Mouse (Mus musculus): Measurements from ENCODE around the gene Pofut2.

DNA sequence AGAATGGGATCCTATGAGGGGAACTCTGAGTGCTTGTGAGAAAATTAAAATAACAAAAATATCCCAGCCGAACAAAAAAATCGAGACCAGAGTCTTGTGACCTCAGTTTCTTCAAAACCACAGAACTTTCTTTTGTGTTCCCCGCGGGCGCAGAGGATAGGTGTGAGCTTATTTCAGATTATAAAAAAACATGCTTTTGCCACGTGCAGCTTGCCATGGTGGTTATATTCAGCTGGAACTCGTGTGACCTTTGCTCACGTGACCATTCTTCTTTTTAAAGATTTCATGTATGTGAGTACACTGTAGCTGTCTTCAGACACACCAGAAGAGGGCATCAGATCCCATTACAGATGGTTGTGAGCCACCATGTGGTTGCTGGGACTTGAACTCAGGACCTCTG is 30.5 kb downstream of the Pofut2 start:
- TF ChIP-seq CTCF (IDR thresholded peaks at IDR 0.05; ENCODE audit: extremely low read depth, insufficient read depth, insufficient read length, insufficient replicate concordance): no peak
- TF ChIP-seq POLR2A (IDR thresholded peaks at IDR 0.05; ENCODE audit: low read depth, low read length): no peak
